Mouse (Mus musculus) E14TG2a.4 (cell line): ENCODE results near the gene Nav3.

Experiments
- CTCF ChIP-seq: conservative IDR thresholded peaks from 2 replicates; pipeline ENCODE4 v1.5.1; 2014; ENCODE audit warnings: low read length
- NANOG ChIP-seq: IDR thresholded peaks from 2 replicates; pipeline ENCODE4 v1.6.1; 2014; ENCODE audit warnings: borderline replicate concordance, low read length, mixed read lengths

DNA sequence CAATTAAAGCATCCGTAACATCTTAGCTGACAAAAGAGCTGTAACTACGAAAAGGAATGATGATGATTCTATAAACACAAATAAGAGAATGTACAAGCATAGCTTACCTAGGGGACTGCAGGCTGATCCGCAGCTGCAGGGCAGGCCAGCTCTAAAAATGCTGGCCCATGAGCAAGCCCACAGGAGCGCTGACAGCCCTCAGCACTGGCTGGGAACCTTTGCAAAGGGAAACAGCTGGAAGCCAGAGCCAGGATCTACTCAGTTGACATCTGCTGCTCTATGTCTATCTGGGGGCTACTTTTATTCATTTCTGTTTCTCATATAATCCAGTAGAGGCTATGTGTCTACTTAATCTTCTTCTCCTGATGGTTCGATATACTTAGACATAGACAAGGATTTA is 461.7 kb downstream of the Nav3 start:
- TF ChIP-seq CTCF (no peak), NANOG (no peak)
